Mouse (Mus musculus) induced T-regulatory cell, adult 2 months (primary cell): ENCODE results near the gene Olfr73.
"Not testable (repeated sequence)": the region's sequence is repeated elsewhere in the genome, so short reads cannot be mapped to it uniquely, and the experiment has no call there.

Experiments
- DNase-seq: peaks from one replicate; pipeline ENCODE4 v3.0.0-alpha.2; 2012; ENCODE audit warnings: low read depth

Olfr73 gene

DNA sequence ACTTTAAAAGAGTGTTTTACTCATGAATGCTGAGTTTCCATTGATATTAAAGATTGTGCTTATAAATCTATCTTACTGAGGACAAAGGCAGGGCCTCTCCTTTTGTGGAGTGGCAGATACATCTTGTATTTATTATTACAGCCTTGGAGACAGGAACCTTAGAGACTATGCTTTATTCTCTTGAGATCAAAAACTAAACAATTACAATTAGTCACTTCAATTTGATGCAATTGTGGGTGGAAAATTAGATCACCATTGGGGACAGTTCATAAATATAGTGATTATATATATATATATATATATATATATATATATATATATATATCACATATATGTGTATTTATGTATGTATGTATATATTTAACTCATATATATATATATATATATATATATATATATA is at the start of gene Olfr73:
Gene Olfr73, minus strand, starts transcription at position 101 of the 400 bp plus-strand sequence.
- no peak for DNase-seq

DNA sequence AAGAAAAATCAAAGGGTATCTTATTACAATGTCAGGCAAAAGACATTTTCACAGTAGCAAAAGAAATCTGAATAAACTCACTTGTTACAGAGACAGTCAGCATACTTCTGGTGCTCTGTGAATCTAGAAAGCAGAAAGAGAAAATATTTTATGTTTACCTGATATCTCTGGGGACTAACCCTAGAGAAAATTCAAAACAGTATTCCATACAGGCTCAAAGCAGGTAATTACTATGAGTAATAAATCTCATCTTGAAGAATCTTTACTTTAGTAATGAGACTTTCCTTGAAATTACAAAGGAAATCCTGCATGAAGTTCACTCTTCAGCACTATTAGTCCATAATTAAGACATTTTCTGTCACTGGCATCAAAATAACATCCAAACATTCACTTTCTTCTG is 34.2 kb upstream of the Olfr73 start, which contains the start of gene Olfr1163:
Gene Olfr1163, minus strand, starts transcription at position 101 of the 400 bp plus-strand sequence.
- no peak for DNase-seq

DNA sequence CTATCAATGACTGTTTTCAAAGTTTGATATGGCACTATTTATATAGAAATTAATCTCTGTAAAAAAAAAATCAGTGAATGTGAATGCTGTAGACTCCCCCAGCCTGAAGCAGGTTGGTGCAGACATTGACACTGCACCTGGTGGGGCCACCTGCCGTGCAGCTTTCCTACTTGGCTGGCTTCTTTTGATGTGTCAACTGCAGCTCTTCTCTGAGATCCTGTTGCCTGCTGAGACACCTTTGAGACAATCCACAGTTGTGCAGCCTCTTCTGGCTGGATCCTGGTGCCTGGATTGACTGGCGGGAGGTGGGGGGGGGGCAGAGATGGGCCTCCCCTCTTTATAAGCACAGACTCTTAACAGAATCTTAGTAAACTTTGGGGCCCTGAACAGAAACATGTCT is 26.1 kb upstream of the Olfr73 start:
- no peak for DNase-seq

DNA sequence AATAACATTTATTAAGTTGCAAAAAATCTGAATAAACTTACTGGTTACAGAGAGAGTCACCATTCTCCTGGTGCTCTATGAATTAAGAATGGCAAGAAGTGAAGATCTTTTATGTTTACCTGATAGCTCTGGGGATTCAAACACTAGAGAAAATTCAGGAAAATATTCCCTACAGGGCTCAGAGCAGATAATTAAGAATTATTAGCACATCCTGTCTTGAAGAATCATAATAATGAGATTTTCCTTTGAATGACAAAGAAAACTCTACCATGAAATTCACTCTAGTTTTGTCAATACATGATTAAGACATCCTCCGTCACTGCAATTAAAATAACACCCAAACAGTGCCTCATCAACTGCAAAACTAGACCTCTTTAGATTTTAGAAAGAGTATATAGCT is 13.5 kb upstream of the Olfr73 start, which contains the start of gene Olfr1162:
Gene Olfr1162, minus strand, starts transcription at position 101 of the 400 bp plus-strand sequence.
- DNase-seq, result no peak

DNA sequence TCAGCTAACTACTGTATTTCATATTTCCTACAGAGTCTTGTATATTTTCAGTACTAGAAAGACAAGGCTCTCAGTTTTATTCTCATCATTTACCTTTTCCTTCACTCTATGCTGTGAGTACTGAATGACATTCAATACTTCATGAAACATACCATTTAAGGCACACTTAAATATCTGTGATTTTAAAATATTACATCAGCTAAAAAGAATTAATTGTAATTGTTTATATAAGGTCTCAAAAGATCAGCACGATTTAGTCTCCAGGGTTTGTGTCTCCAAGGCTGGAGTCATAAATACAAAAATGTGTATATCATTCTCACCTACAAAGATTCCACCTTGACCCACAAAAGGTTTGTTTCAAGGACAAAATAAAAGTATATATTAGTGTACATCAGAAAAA is 15.0 kb downstream of the Olfr73 start, which contains the start of gene Olfr1161:
Gene Olfr1161, plus strand, starts transcription at position 301 of the 400 bp plus-strand sequence.
- DNase-seq, result not testable (repeated sequence)

DNA sequence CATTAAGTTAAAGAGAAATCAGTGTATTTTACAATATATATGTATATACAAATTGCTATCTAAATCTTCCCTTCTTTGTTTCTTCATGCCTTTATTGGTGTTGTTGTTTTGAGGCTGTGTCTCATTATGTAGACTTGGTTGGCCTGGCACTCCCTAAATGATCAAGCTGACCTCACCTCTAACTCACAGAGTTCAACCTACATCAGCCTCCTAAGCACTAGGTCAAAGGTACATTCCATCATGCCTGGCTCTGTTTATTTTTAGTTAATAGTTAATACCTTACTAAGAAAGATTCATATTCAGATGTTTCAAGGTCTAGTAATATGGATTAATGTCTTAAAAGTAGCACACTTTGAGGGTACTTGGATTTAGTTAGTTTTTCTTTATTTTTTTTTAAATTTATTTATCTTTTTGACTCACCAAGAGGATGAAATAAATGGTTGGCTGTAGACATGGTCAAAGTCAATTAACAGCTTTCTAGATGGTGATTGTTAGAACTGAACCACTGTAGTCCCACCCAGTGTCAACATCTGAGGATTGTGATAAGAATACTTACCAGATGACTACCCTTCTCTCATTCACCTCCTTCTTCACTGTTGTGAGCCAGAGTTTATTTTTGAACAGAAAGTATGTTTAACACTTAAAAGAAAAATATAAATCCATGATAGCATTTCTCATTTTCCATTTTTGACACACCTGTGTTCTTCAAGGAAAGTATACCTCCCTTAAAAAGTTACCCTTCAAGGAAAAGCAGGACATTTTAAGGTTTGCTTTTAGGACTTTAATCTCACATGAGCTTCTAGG is 29.8 kb downstream of the Olfr73 start, which contains the start of gene Olfr1160:
Gene Olfr1160, minus strand, starts transcription at position 754 of the 804 bp plus-strand sequence.
- no peak for DNase-seq

DNA sequence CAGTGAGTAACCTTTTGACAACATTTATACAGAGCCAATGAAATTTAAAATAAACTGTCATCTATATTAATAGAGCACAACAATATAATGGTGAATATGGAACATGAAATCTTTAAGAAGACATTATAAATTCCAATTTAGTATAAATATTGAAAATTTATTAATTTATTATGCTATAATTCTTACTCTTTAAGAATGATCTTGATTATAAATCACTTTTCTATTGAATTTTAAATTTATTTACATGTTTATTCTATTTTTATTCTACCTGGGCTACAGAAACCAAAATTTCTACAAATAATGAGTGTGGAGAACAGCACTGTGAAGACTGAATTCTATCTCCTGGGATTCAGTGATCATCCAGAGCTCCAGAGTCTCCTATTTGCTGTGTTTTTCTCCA is 47.7 kb downstream of the Olfr73 start, which contains the start of gene Olfr1158:
Gene Olfr1158, plus strand, starts transcription at position 301 of the 400 bp plus-strand sequence.
- no peak for DNase-seq
